Mouse (Mus musculus) stomach, postnatal 0 days (tissue): Measurements from ENCODE around the gene Adamtsl4. TPM values are rescaled to one million over a fixed set of nuclear protein-coding genes. Genes with fewer than 3 reads are reported as not detected.
A peak's percentile ranks its signal among the peaks of the same experiment; 100 is the strongest.

Experiments
- ATAC-seq: fragments of 200-750 bp; cut with Nextera tagmentation; 2 replicates; pipeline ENCODE4 v1.8.0; 2017; ENCODE audit not compliant: low FRiP score, low TSS enrichment
- DNase-seq: peaks from one replicate; pipeline ENCODE4 v3.0.0-alpha.2; 2016; ENCODE audit warnings: low spot score
- H3K27ac ChIP-seq: fragments of 300-500 bp; sonication (generic); replicated peaks from 2 replicates; pipeline ENCODE4 v1.5.1; 2014; ENCODE audit warnings: mild to moderate bottlenecking, control low read depth
- H3K27me3 ChIP-seq: fragments of 300-500 bp; sonication (generic); 2 replicates; pipeline ENCODE4 v1.6.1; 2014; ENCODE audit warnings: low read length; ENCODE audit not compliant: control insufficient read depth, insufficient read depth
- H3K36me3 ChIP-seq: fragments of 300-500 bp; sonication (generic); 2 replicates; pipeline ENCODE4 v1.6.1; 2014; ENCODE audit warnings: low read length, mixed read lengths; ENCODE audit not compliant: control insufficient read depth, insufficient read depth
- H3K4me1 ChIP-seq: fragments of 300-500 bp; sonication (generic); replicated peaks from 2 replicates; pipeline ENCODE4 v1.6.1; 2014; ENCODE audit warnings: antibody characterized with exemption; ENCODE audit not compliant: control insufficient read depth, insufficient read depth
- H3K4me2 ChIP-seq: fragments of 300-500 bp; sonication (generic); replicated peaks from 2 replicates; pipeline ENCODE4 v1.6.1; 2014; ENCODE audit warnings: low read depth, mild to moderate bottlenecking, control low read depth, moderate library complexity
- H3K4me3 ChIP-seq: fragments of 300-500 bp; sonication (generic); 2 replicates; pipeline ENCODE4 v1.5.1; 2014; ENCODE audit warnings: low read depth, low read length, control low read depth
- H3K9ac ChIP-seq: fragments of 300-500 bp; sonication (generic); 2 replicates; pipeline ENCODE4 v1.6.1; 2014; ENCODE audit warnings: mild to moderate bottlenecking, low read length, control low read depth, mixed read lengths
- H3K9me3 ChIP-seq: fragments of 300-500 bp; sonication (generic); 2 replicates; pipeline ENCODE4 v1.6.1; 2016; ENCODE audit warnings: low read length; ENCODE audit not compliant: control insufficient read depth
- CTCF ChIP-seq: IDR thresholded peaks from 2 replicates; pipeline ENCODE4 v1.5.1; 2016; ENCODE audit warnings: antibody characterized with exemption, low read depth, mild to moderate bottlenecking, moderate library complexity
- EP300 ChIP-seq: optimal IDR thresholded peaks from 2 replicates; pipeline ENCODE3; 2016; ENCODE audit warnings: antibody characterized with exemption
- WGBS: fragments of 180-500 bp; shearing (Covaris S2); extraction: QIAGEN DNeasy Blood & Tissue Kit; methylation state at CpG from one replicate; pipeline ENCODE4 v1.1.7; 2014; 5-methylcytosine and 5-hydroxymethylcytosine counted together
- polyA plus RNA-seq: library from polyadenylated mRNA; unstranded; fragments of >200 nt; fragmentation: Nextera tagmentation; extraction: Ambion mirVana; gene quantifications from 2 replicates; pipeline ENCODE4 v1.2.1, GENCODE M21; 2015

Gene Adamtsl4
- polyA plus RNA-seq, 1 experiment from 2014 or later: 9.4 TPM

- Histone ChIP-seq H3K9ac (no peak overlapping the region), H3K36me3 (0 out of 2 replicates have a peak, but pooled peaks cover 1% of the 10 kb centered on the region), H3K27ac (no peak overlapping the region), H3K4me3 (no peak overlapping the region), H3K9me3 (no peaks in the 10 kb centered on the region), H3K4me1 (no peaks in the 10 kb centered on the region), H3K4me2 (no peak overlapping the region), H3K27me3 (no peaks in the 10 kb centered on the region)
- DNase-seq (no peak), ATAC-seq (no peak)
- TF ChIP-seq CTCF (no peak), EP300 (no peak)
- 72% methylated on average over 7 of the region's 7 CpGs for WGBS
These were observed 44.6 kb downstream of the Adamtsl4 start for GRCm38 (mm10) chr3:95643097-95643496.

- ATAC-seq: no peak
- no peaks in the 10 kb centered on the region for H3K4me1 ChIP-seq
- 79% methylated on average over 1 of the region's 1 CpGs for WGBS
These were observed 48.0 kb downstream of the Adamtsl4 start for GRCm38 (mm10) chr3:95639694-95640093.

GRCm38 (mm10) chr3:95636072-95636471, 51.6 kb downstream of the Adamtsl4 start:
- WGBS: 52% methylated on average over 4 of the region's 4 CpGs
- Histone ChIP-seq H3K4me1 (no peaks in the 10 kb centered on the region), H3K4me3 (no peak overlapping the region), H3K9ac (no peak overlapping the region), H3K9me3 (no peaks in the 10 kb centered on the region), H3K4me2 (no peak overlapping the region), H3K27ac (no peak overlapping the region), H3K36me3 (peaks cover 21% of the 10 kb centered on the region), H3K27me3 (no peaks in the 10 kb centered on the region)
- DNase-seq: no peak
- TF ChIP-seq CTCF (no peak), EP300 (no peak)
- ATAC-seq: no peak

More at GRCm38 (mm10) chr3:95639694-95640093, 48.0 kb downstream of the Adamtsl4 start:
- no peak overlapping the region for H3K4me3 ChIP-seq
- H3K36me3 ChIP-seq: peaks cover 9% of the 10 kb centered on the region
- H3K9ac ChIP-seq: no peak overlapping the region
- TF ChIP-seq CTCF: peak; percentile 46
- TF ChIP-seq EP300: no peak
- H3K9me3 ChIP-seq: no peaks in the 10 kb centered on the region
- H3K27ac ChIP-seq: no peak overlapping the region
- no peaks in the 10 kb centered on the region for H3K27me3 ChIP-seq
- no peak for DNase-seq
- no peak overlapping the region for H3K4me2 ChIP-seq

GRCm38 (mm10) chr3:95635636-95636035, 52.1 kb downstream of the Adamtsl4 start:
- Histone ChIP-seq H3K9ac (no peak overlapping the region), H3K4me2 (no peak overlapping the region), H3K9me3 (no peaks in the 10 kb centered on the region), H3K27me3 (no peaks in the 10 kb centered on the region), H3K4me3 (no peak overlapping the region), H3K27ac (no peak overlapping the region), H3K4me1 (no peaks in the 10 kb centered on the region), H3K36me3 (peaks cover 21% of the 10 kb centered on the region)
- WGBS: 50% methylated on average over 4 of the region's 4 CpGs
- TF ChIP-seq EP300 (no peak), CTCF (no peak)
- no peak for DNase-seq
- no peak; the same call in 1 of the 2 replicates for ATAC-seq

GRCm38 (mm10) chr3:95632648-95633588, 54.8 kb downstream of the Adamtsl4 start:
- no peak overlapping the region for H3K4me3 ChIP-seq
- TF ChIP-seq EP300 (no peak), CTCF (peak; percentile 80)
- H3K4me2 ChIP-seq: no peak overlapping the region
- H3K27ac ChIP-seq: peak overlapping the region; percentile 18; the same call in 1 of the 2 replicates
- H3K9me3 ChIP-seq: no peaks in the 10 kb centered on the region
- 66% methylated on average over 12 of the region's 12 CpGs for WGBS
- no peak for ATAC-seq
- no peak for DNase-seq
- H3K27me3 ChIP-seq: no peaks in the 10 kb centered on the region
- peaks cover 34% of the 10 kb centered on the region for H3K36me3 ChIP-seq
- no peaks in the 10 kb centered on the region for H3K4me1 ChIP-seq
- no peak overlapping the region for H3K9ac ChIP-seq

- no peaks in the 10 kb centered on the region for H3K9me3 ChIP-seq
- no peak for ATAC-seq
- no peaks in the 10 kb centered on the region for H3K27me3 ChIP-seq
- peaks cover 36% of the 10 kb centered on the region for H3K36me3 ChIP-seq
- no peak for DNase-seq
- H3K4me1 ChIP-seq: no peaks in the 10 kb centered on the region
- 59% methylated on average over 6 of the region's 6 CpGs for WGBS
- no peak overlapping the region for H3K4me2 ChIP-seq
- no peak for TF ChIP-seq EP300
- TF ChIP-seq CTCF: no peak
- H3K9ac ChIP-seq: no peak overlapping the region
- H3K4me3 ChIP-seq: no peak overlapping the region
- no peak overlapping the region for H3K27ac ChIP-seq
These were observed 56.4 kb downstream of the Adamtsl4 start for GRCm38 (mm10) chr3:95631304-95631703.
